ENCODE assay signal across 20 mouse cellular contexts in the genomic region with DNA sequence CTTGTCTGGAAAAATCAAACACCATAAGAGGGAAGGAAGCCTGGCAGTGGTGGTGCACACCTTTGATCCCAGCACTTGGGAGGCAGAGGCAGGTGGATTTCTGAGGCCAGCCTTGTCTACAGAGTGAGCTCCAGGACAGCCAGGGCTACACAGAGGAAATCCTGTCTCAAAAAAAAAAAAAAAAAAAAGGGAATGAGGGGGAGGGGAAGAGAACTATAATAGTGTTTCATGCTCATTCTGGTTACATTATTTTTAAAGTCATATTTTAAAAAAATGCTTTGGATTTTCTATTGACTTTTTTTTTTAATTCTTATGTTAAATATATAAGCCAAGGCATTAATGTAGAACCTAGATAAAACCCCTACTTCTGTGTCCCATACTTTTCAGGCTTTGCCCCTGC. TPM values are rescaled to one million over a fixed set of nuclear protein-coding genes. Genes with fewer than 3 reads are reported as not detected.
DNase-seq lines count a peak whose midpoint lies in the region; TF ChIP-seq lines count a peak whose summit lies in the region.
"Had no signal": no experiment of that assay in that cellular context is flagged by ENCODE, and none has a peak within 500 bp of the region (broad histone marks: within the 10 kb centered on the region; RNA-seq: fewer than 3 reads in every experiment).

No protein-coding gene starts in this region.

- peak overlapping the region; percentile 32; the same call in 1 of the 2 replicates for H3K9ac ChIP-seq in ES-E14 (ENCODE audit: insufficient read depth, low read depth, low read length, poor library complexity, severe bottlenecking)
- H3K9ac ChIP-seq: embryonic facial prominence, embryonic 13.5 days; embryonic facial prominence, embryonic 15.5 days; forebrain, embryonic 12.5 days had no signal

- peaks cover 14% of the 10 kb centered on the region for H3K36me3 ChIP-seq in ES-E14 (ENCODE audit: control insufficient read depth, insufficient read depth, low read length, poor library complexity, severe bottlenecking)

- peak; percentile 59 for DNase-seq in heart, adult 11 months
- no peak for DNase-seq in heart, postnatal 10 days
- DNase-seq in ES-E14 (ENCODE audit: low read depth, low spot score): no peak
- DNase-seq in cerebellum, postnatal 36 days: no peak
- DNase-seq in spleen, adult 18-20 months: no peak
- DNase-seq: adrenal gland, adult 8-10 months; adrenal gland, postnatal 14 days; adrenal gland, postnatal 36 days; cerebellum, adult 11-12 months; cerebellum, adult 2 months; cerebellum, adult 9-10 months; cerebellum, postnatal 10 days; cerebellum, postnatal 25 days; embryo, embryonic 11 days had no signal

- intact Hi-C loops in heart, postnatal 10 days (cut with DNase I): no loop called here

- peaks cover 1 to 10% of the 10 kb centered on the region in 2 experiments; a peak in 2 of 4 replicates for H3K4me1 ChIP-seq in ES-E14 (ENCODE audit: control insufficient read depth in 2 of 2, insufficient read depth in 2 of 2, low read length in 2 of 2, poor library complexity in 1 of 2)

- in situ Hi-C loops in ES-E14 (cut with MboI; ENCODE audit: low sequenced_read_pairs in 2 of 2, unreplicated experiment in 2 of 2): no loop called here

- H3K4me3 ChIP-seq in ES-E14 (ENCODE audit: insufficient read depth in 1 of 2, low read depth in 1 of 2, low read length in 2 of 2, poor library complexity in 1 of 2, severe bottlenecking in 1 of 2): peak overlapping the region in 1 of 2 experiments; percentile 12; a peak in 1 of 4 replicates
- H3K4me3 ChIP-seq: embryonic facial prominence, embryonic 13.5 days; embryonic facial prominence, embryonic 15.5 days; erythroblast, embryonic 14.5 days; forebrain, embryonic 10.5 days; forebrain, embryonic 12.5 days had no signal

- H3K27ac ChIP-seq in ES-E14 (ENCODE audit: insufficient read depth, low read depth, low read length, poor library complexity, severe bottlenecking): no peak overlapping the region
- H3K27ac ChIP-seq: embryonic facial prominence, embryonic 13.5 days; embryonic facial prominence, embryonic 15.5 days; forebrain, embryonic 10.5 days; forebrain, embryonic 12.5 days had no signal

- H3K9me3 ChIP-seq in ES-E14 (ENCODE audit: control insufficient read depth, insufficient read depth, low read depth, low read length): no peaks in the 10 kb centered on the region
- H3K9me3 ChIP-seq: embryonic facial prominence, embryonic 13.5 days; embryonic facial prominence, embryonic 15.5 days; forebrain, embryonic 12.5 days had no signal

TF ChIP-seq in ES-E14, 5 proteins besides CTCF, POLR2A, EP300 and RAD21:
- no peak for TF ChIP-seq ZC3H11A (IDR thresholded peaks at IDR 0.05; ENCODE audit: borderline replicate concordance, low read depth, low read length)
- no peak for TF ChIP-seq HCFC1 (IDR thresholded peaks at IDR 0.05; ENCODE audit: borderline replicate concordance, insufficient read depth, low read length)
TF ChIP-seq in ES-E14: peak in this region for 0.

RNA-seq across cellular contexts. Expression of a gene that starts 7.7 kb away (rescaled TPM):
- total RNA-seq in heart, postnatal 10 days (2021): 10 to 100 TPM; 57.7 to 68.4 TPM
- total RNA-seq in ES-E14 (2012; rRNA removed): 93.4 and 130 TPM in 2 replicates

RNA-seq across cellular contexts. Expression of a gene that starts 31.5 kb away (rescaled TPM):
- 1 to 10 TPM in 1 of 2 experiments, under 1 TPM in 1; 0.67 to 1.4 TPM for total RNA-seq in heart, postnatal 10 days (2021)
- total RNA-seq in ES-E14 (2012; rRNA removed): 5.6 and 16.5 TPM in 2 replicates
- total RNA-seq: common myeloid progenitor, adult 5-6 weeks had no signal

RNA-seq across cellular contexts. Expression of a gene that starts 45.1 kb away (rescaled TPM):
- 10 to 100 TPM; 23.3 to 27.3 TPM for total RNA-seq in heart, postnatal 10 days (2021)
- 13.2 and 26.3 TPM in 2 replicates for total RNA-seq in ES-E14 (2012; rRNA removed)

RNA-seq across cellular contexts. Expression of a gene that starts 46.7 kb away (rescaled TPM):
- not detected for total RNA-seq in heart, postnatal 10 days (2021)
- total RNA-seq in ES-E14 (2012; rRNA removed): 0.09 TPM in 1 of 2 replicates, not detected in the other
- total RNA-seq: adrenal gland, postnatal 14 days; common myeloid progenitor, adult 5-6 weeks had no signal

RNA-seq across cellular contexts. Expression of a gene that starts 56.7 kb away (rescaled TPM):
- total RNA-seq in heart, postnatal 10 days (2021): 100 to 1,000 TPM; 547 to 592 TPM
- 206 and 377 TPM in 2 replicates for total RNA-seq in ES-E14 (2012; rRNA removed)
